Mouse (Mus musculus): ENCODE data around the gene Krt78.

- no peak for TF ChIP-seq CTCF (conservative IDR thresholded peaks at IDR 0.05; ENCODE audit: low read length)
- no peak for TF ChIP-seq NANOG (IDR thresholded peaks at IDR 0.05; ENCODE audit: borderline replicate concordance, low read length)
- no peak for TF ChIP-seq POU5F1 (IDR thresholded peaks at IDR 0.05; ENCODE audit: borderline replicate concordance, low read length)
These were observed 26.8 kb upstream of the Krt78 start for GRCm38 (mm10) chr15:101980849-101981248.

Data from E14TG2a.4 (cell line).